Mouse (Mus musculus) adrenal gland, adult (tissue): ENCODE data around the gene Acsbg2.
A peak's percentile ranks its signal among the peaks of the same experiment; 100 is the strongest.
"Not testable (repeated sequence)": the region's sequence is repeated elsewhere in the genome, so short reads cannot be mapped to it uniquely, and the experiment has no call there.

Experiments
- DNase-seq, 2 experiments: peaks; one replicate each; pipeline ENCODE4 v3.0.0; 2022 to 2023; ENCODE audit warnings: low spot score in 1 of 2; ENCODE audit not compliant: inconsistent age in 2 of 2

The Acsbg2 gene

DNA sequence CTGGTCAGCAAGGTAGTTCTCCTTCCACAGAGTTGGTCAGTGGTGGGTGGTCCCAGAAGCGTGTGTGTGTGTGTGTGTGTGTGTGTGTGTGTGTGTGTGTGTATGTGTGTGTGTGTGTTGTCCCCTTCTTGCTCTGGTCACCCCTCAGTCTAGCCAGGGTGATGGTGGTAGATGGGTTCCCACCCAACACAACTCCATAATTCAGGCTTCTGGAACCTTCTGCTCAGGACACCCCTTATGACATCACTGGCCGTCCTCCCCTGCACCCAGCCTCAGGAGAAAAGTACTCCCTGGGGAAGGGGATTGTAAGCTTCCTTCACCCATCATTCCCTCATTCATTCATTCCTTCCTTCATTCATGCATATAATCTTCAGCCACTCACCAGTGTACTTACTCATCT is at the start of gene Acsbg2:
TSS of gene Acsbg2 (minus strand) at position 211 of the 400 bp plus-strand sequence.
- DNase-seq = no peak

DNA sequence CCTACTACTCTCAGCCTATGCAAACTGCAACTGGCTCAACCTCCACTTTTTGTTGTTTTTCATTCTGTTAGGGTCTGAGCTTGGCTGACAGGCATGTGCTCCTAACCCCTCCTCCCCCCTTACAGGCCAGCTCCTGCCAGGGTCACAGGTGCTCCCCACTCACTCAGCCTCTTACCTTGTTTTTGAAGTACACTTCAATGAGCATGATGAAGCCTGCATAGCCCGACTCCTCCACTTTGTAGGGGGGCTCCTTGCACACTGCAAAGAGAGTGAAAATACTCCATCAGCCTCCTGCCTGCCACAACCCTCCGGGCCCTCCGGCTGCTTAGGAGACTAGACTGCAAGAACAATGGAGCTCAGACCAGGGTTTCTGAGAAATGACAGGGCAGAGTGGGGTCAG is 45.5 kb upstream of the Acsbg2 start:
- no peak for DNase-seq

DNA sequence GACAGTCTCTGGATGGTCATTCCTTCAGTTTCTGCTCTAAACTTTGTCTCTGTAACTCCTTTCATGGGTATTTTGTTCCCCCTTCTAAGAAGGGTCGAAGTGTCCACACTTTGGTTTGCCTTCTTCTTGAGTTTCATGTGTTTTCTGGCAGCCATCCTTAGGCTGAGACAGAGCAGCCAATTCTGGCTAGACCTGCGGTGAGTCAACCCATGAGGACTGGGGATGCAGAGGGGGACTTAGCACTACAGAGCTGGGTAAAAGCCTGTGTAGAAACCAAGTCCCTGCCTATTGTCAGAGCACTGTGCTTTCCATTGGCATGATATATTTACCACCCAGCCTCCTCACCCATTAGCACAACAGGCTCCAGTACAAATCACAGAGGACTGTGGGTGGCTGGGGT is 42.9 kb upstream of the Acsbg2 start:
- DNase-seq = no peak

DNA sequence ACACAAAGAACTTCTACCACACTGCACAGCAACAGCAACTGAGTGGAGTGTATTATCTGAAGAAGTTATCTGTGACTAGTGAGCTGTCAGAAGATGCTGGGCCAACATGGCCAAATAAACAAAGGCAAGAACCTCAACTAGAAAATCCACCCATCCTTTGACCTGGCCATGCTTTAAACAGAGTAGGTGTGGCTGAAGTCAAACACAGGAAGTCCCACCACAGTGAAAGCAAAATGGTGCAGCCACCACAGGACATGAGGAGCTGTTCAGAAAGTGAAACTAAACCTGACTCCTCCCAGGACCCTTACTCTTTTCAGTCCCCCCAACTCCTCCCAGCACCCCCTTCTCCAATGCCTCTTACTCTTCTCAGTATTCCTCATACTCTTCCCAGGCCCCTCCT is 39.2 kb upstream of the Acsbg2 start:
- DNase-seq = no peak

DNA sequence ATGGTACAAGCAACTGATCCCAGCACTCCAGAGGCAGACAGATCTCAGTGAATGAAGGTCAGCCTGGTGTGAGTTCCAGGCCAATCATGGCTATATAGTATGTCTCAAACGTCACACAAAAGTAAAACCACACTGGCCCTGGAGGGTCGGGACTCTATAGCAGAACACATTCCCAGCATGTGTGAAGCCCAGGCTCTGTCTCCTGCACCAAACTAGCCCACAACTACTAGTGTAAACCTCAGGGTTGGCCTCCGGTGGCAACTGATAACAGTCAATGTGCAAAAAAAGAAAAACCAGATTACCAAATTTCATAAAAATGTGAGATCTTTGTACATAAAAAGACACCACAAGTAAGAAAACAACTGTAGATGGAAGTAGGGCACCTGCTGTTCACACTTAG is 38.8 kb upstream of the Acsbg2 start:
- no peak for DNase-seq

DNA sequence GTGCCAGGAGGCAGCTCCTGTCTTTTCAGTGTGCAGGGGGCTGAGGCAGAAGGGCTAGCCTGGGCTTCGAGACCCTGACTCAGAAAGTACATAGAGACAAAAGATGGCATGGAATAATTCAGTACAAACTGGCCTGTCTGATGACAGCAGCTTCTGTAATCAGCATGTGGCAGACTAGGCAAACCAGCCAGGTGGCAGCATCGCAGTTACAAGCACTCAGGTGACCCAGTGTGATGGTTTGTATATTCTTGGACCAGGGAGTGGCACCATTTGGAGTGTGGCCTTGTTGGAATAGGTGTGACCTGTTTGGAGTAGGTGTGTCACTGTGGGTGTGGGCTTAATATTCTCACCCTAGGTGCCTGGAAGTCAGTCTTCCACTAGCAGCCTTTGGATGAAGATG is 35.5 kb upstream of the Acsbg2 start:
- DNase-seq = not testable (repeated sequence)

DNA sequence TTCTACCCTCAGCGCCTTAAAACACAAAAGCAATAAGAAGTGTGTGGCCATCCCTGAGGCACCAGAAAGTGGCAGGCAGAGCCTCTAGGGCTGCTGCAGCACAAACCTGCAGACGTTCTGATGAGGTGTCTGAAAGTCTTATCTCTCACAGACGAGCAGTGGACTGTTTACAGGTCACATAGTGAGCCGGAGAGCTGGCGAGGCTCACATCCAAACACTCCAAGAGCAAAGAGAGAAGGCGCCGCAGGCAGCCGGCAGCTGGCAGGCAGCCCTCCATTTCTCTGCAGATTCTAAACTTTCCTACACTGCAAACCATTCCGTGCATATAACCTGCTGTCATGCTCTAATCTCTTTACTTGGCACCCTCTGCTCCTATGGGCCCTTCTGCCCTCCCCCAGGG is 33.6 kb upstream of the Acsbg2 start:
- DNase-seq = peak in 1 of 2 experiments; percentile 29

DNA sequence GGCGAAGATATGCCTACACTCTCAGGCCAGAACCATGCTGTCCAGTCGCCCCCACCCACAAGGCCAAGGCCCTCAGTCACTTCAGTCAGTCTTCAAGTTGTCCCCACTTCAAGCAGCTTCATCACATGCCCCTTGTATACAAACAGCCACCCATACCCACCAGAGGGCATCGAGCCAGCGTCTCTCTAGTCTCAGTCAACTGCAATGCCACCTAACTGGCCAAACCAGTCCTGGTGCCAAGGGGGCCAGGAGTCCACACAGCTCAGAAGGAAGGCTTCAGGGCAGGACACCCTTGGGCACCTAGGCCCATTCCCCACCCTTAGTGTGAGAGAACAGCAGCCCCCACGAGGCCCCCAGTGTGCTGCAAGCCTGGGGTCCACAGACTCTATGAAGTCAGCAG is 32.8 kb upstream of the Acsbg2 start:
- DNase-seq = peak in 1 of 2 experiments; percentile 40

DNA sequence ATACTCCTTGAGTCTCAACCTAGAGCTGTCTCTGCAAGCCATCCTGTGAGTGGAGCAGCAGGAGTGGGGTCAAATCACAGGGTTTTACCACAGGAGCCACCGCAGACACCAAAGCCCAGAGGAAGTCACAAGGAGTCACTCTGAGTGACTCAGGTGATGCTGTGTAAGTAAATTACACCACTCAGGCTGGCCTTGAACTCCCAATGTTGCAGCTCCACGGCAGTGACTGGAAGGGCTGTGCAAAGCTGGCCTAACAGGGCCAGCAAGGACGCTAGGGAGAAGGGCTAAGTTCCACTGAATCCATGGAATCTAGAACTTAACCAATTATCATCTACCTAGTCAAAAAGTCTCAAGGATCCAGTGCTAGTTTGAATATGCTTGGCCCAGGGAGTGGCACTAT is 31.9 kb upstream of the Acsbg2 start:
- peak in 1 of 2 experiments; percentile 76 for DNase-seq

DNA sequence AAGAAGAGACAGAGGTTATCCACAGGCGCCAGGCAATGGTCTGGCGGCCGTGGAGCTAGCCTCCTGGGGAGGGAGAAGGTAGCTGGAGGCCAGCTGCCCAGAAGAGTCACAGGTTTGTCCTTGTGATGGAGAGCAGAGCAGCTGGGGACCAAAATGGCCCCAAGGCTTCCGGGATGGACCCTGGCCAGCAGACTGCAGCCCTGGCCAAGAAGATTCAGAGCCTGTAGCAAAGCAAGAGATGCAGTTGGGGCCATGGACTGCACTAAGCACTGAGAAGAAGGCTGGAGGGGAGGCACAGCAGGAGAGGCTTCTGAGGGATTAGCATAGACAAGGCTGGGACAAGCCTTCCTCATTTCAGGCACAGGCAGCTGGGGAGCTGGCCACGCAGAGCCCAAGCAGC is 28.5 kb upstream of the Acsbg2 start:
- DNase-seq = peak in 1 of 2 experiments; percentile 72

DNA sequence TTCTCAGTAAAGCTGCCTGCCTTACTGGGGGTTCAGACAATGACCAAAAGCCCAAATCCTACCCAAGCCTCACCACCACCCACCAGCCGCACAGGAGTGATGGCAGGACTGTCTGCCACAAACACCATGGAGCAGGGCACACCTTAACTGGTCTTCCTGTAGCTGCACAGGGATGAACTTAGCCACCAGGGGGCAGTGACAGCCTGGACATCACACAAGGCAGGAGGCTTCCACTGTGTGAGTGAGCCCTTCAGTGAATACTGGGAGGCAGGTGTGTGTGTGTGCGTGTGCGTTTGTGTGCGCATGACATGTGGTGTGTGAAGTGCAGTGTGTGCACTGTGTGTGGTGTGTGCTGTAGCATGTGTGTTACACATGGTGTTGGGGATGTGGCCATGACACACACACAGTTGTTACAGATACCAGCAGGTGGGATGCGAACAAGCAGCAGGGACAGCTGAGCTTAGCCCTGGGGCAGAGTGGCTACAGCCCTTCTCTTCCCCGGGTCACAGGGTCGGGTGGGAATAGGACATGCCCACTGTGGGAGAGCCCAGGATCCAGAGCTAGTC is 23.5 kb upstream of the Acsbg2 start:
- peak; percentile 79 to 93 for DNase-seq

DNA sequence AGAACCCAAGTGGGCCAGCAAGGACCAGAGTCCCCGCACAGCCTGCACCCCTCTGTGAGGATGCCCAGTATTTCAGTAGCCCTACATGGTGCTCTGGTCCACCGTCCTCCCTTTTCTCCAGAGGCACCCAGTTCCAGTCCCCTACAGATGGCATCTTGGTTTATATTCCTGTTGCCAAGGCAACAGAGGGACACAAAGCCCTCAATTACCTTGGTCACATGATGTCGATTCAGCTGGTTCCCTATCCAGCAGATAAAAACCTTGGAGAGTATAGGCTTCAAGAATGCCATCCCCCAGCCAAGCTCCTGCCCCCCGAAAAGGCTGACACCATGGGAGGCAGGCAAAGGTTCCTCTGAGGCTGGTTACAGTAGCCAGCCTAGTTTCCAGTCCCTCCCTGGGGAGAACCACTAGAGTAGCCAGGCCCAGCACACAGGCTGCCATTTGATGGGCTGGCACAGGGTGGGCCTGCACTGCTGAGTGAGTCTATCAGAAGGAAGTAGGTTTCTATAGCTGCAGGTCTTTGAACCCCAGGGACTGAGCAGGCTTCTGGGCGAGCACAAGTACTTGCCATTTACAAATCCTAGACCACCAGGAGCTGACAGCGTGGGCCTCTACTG is 22.4 kb upstream of the Acsbg2 start:
- DNase-seq = no peak

DNA sequence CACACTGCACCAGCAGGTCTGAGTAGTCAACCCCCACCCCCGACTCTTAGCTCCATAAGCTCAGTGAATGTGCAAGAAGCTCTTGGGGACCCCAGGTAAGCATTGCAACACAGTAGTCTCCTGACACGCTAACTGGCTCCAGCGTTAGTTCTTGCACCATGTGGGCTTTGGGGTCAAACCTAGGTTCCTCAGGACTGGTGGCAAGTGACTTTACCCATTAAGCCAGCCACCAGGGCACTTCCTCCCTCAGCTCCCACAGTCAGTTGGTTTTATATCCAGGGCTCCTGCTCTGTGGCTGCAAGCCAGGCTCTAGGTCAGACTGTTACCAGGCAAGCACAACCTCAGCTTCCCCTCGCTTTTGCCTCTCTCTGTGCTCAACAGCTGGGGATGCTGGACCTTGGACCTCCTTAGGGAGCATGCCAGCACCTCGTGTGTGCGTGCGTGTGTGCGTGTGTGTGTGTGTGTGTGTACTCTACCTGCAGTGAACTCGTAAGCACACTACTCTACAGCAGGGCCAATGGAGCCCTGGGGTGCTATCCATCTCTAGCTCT is 21.2 kb upstream of the Acsbg2 start:
- DNase-seq = no peak

DNA sequence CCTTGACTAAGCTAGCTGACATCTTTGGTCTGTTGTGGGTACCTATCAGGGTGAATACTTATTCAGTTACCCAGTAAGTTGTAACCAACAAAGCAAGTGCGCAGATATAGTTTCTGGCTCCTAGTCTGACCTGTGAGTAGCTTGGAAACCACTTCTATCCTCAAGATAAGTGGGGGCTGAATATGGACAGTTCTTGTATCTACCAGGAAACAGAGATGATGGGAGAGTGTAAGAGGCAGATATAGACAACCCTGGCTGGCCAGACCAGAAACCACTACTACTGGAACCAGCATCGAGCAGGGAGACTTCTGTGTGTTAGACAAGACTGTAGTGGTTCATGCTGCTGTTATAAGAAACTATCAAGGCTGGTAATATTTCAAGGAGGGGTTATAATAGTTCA is 15.8 kb upstream of the Acsbg2 start:
- no peak for DNase-seq

DNA sequence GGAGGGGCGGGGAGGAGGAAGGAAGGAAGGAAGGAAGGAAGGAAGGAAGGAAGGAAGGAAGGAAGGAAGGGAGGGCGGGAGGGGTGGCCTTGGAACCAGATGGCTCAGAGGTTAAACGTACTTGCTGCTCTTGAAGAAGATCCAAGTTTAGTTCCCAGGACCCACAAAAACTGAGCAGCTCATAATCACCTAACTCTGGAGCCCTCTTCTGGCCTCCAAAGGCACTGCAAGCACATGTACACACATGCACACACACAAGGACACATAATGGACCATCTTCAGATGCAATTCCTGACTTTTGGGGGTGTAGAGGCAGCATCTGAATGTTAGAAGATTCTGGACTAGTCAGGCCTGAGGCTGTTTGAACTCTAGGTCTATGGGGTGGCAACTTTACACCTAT is 13.8 kb upstream of the Acsbg2 start:
- DNase-seq = peak in 1 of 2 experiments; percentile 32

DNA sequence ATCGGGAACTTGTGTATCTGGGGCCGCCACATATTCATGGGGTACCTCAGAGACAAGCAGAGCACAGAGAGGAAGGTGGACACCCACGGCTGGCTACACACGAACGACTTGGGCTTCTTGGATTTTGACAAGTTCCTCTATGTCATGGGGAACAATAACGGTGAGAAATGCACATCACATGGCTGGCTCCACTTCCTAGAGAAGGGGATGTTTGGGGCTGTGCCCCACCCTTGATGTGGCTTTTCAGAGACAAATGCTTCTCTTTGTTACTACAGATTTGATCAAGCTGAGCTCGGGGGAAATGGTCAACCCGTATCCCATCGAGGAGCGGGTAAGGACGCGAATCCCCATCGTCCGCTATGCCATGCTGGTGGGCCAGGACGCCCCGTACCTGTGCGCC is 10.6 kb upstream of the Acsbg2 start:
- peak in 1 of 2 experiments; percentile 19 for DNase-seq

DNA sequence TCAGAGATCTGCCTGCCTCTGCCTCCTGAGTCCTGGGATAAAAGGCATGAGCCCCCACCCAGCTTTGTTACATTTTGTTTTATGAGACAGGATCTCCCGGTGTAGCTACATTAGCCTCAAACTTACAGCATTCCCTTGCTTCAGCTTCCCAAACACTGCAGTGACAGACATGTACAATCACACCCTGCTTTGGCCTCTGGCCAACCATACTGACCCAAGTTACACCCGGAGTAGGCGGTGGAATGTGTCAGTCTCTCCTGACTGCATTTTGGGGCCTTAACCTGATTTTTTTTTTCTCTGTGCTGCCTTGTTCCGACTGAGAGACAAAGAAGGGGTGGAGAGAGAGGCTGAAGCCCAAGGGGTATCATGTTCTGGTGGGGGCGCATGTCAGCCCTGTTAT is 10.1 kb upstream of the Acsbg2 start:
- peak in 1 of 2 experiments; percentile 54 for DNase-seq

DNA sequence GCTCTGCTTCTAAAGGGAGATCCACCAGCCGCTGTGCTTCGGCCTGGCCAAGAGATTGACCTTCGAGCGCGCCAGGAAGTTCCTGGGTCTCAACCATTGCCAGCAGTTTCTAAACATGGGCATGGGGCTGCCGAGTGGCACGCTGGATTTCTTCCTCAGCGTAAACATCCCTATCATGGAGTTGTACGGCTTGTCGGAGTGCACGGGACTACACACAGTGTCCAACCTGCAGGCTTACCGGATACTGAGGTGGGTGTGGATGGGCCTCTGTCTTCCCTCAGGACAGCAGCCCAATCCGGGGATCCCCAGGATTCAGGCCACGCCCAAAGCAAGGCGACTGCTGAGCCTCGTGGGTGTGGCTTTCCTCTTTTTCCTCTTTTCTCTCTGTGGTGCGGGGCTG is 9.4 kb upstream of the Acsbg2 start:
- peak; percentile 52 to 80 for DNase-seq

DNA sequence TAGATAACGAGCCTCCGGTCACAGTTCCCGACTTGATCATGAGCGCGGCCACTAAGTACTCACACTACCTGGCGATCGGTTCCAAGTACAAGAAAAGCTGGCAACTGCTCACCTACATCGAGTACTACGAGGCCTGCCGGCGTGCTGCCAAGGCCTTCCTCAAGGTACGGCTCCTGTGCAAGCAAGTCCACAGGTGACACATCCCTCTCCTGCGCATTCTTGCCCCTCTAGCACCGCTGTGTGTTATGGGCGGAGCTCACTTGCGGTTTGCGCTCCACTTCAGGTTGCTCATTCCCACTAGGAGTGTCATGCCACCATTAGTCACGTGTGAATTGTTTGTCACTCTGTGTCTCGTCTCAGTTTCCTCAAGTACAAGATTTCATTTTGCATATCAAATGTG is 3.2 kb upstream of the Acsbg2 start:
- no peak for DNase-seq

DNA sequence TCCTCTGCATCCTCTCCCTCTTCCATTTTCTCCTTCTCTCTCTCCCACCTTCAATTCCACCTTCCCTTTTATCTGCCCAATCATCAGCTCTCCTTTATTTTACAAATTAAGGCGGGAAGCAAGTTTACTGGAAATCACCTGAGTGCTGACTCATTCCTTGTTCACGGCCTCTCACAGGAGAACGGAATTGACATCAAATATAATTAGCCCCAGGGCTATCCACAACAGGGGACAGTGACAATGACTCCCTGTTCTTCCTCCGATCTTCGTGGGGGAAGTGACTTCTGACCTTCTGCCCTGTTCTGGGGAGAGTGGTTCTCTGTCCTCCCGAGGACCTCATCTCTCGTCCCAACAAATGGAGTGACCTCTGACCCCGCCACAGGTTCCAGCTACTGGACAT is 2.7 kb upstream of the Acsbg2 start:
- DNase-seq = no peak

DNA sequence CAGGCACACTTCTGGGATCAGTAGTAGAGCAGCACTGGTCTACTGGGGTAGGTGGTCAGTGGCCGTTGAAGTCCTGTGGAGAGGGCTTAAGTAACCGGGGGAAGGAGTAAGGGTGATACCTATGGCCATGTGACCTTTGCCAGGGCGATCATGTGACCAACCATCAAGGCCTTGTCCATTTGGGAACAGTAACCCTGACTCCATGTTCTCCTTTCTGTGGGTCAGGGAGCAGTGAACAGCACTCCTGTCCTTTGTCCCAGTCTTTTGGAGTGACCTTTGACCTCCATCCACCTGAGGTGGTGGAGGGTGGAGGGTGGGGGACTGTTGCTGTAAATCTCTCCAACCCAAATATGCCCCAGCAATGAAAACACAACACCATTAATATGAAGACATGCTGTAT is 2.2 kb upstream of the Acsbg2 start:
- DNase-seq = no peak

DNA sequence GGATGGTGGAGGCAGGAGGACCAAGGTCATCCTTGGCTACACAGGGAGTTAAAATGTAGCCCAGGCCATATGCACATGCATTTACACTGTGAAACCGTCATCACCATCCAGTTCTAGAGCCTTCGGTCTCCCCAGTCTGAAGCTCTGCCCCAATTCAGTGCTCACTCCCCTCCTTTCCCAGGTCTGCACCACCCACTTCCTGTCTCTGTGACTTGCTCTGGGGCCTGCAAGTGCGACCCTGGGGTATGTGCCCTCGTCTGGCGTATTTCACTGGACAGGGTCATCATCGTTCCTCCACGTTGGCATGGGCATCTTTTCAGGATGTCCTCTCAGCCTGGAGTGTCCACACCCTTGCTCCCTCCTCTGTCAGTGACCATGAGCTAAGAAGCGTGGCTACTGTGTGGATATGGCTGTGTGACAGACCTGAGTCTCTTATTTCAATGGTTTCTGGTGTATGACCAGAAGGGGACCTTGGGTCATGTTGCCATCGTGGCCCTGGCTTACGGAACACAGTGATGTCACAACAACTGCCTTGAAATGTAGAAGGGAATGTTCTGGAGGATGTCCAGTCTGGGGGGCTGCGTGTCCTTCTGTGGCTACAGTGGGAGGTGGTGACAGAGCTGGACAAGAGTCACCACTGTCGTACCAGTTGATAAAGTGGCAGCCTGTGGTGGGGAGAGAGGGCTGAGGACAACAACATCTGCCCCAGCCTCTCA is 847 bp upstream of the Acsbg2 start, which contains the start of gene 1700061G19Rik:
TSS of gene 1700061G19Rik (plus strand) at position 542 of the 716 bp plus-strand sequence.
- DNase-seq = peak; percentile 44 to 78
